Mouse (Mus musculus) kidney, postnatal 0 days (tissue): ENCODE results near the gene Olfr901. TPM values are rescaled to one million over a fixed set of nuclear protein-coding genes. Genes with fewer than 3 reads are reported as not detected.
"Not testable (repeated sequence)": the region's sequence is repeated elsewhere in the genome, so short reads cannot be mapped to it uniquely, and the experiment has no call there.

ENCODE experiments used
- ATAC-seq: fragments of 200-750 bp; cut with Nextera tagmentation; replicated peaks from 2 replicates; pipeline ENCODE4 v1.8.0; 2017; ENCODE audit warnings: low read depth, moderate number of reproducible peaks, moderate TSS enrichment, moderate library complexity; ENCODE audit not compliant: low FRiP score
- DNase-seq: peaks from one replicate; pipeline ENCODE4 v3.0.0-alpha.2; 2016; ENCODE audit warnings: low spot score
- H3K27ac ChIP-seq: fragments of 300-500 bp; sonication (generic); 2 replicates; pipeline ENCODE4 v1.5.1; 2014; ENCODE audit warnings: mild to moderate bottlenecking
- H3K27me3 ChIP-seq: fragments of 300-500 bp; sonication (generic); 2 replicates; pipeline ENCODE4 v1.6.1; 2014; ENCODE audit warnings: low read length, mixed read lengths; ENCODE audit not compliant: insufficient read depth
- H3K36me3 ChIP-seq: fragments of 300-500 bp; sonication (generic); 2 replicates; pipeline ENCODE4 v1.6.1; 2014; ENCODE audit warnings: low read length, mixed read lengths; ENCODE audit not compliant: insufficient read depth
- H3K4me1 ChIP-seq: fragments of 300-500 bp; sonication (generic); replicated peaks from 2 replicates; pipeline ENCODE4 v1.6.1; 2014; ENCODE audit warnings: antibody characterized with exemption, low read length, mixed read lengths; ENCODE audit not compliant: insufficient read depth
- H3K4me2 ChIP-seq: fragments of 300-500 bp; sonication (generic); 2 replicates; pipeline ENCODE4 v1.6.1; 2014; ENCODE audit warnings: mild to moderate bottlenecking, low read length, moderate library complexity, mixed read lengths
- H3K4me3 ChIP-seq: fragments of 300-500 bp; sonication (generic); replicated peaks from 2 replicates; pipeline ENCODE4 v1.5.1; 2014; ENCODE audit warnings: low read depth, low read length
- H3K9ac ChIP-seq: fragments of 300-500 bp; sonication (generic); 2 replicates; pipeline ENCODE4 v1.6.1; 2014; ENCODE audit warnings: low read depth, low read length
- H3K9me3 ChIP-seq: fragments of 300-500 bp; sonication (generic); replicated peaks from 2 replicates; pipeline ENCODE4 v1.6.1; 2016; ENCODE audit warnings: low read length, inconsistent platforms, mixed read lengths
- CTCF ChIP-seq: IDR thresholded peaks from 2 replicates; pipeline ENCODE4 v1.5.1; 2016; ENCODE audit warnings: antibody characterized with exemption, low read depth, mild to moderate bottlenecking, moderate library complexity
- WGBS: fragments of 180-500 bp; shearing (Covaris S2); extraction: QIAGEN DNeasy Blood & Tissue Kit; methylation state at CpG from one replicate; pipeline ENCODE4 v1.1.7; 2014; 5-methylcytosine and 5-hydroxymethylcytosine counted together
- polyA plus RNA-seq: library from polyadenylated mRNA; unstranded; fragments of >200 nt; fragmentation: Nextera tagmentation; extraction: Ambion mirVana; gene quantifications from 2 replicates; pipeline ENCODE4 v1.2.1, GENCODE M21; 2015

Gene Olfr901
- polyA plus RNA-seq, result not detected in 2 replicates

DNA sequence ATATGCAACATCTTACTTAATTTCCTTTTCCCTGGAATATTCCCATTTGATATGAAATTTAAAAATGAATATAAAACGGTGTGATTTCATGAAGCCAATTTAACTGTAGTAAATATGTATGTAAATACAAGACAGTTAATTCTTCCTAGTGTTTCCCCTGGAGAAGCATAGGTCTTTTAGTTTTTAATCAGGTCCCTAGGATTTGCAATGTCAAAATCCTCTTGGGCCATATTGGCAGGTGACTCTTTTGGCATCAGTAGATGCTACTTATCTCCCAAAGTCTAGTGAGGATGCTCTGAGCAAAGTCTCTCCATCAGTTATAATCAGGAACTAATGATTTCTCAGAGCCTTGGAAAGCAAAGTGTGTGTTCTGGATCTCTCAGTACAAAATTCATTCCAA, at the start of gene Olfr901:
TSS of gene Olfr901 (plus strand) at position 301 of the 400 bp plus-strand sequence.
- H3K4me3 ChIP-seq, result no peak within 1 kb of the TSS
- ATAC-seq (no peak), DNase-seq (no peak)
- H3K36me3 ChIP-seq, result no peaks in the 10 kb centered on the region
- no peak within 1 kb of the TSS for H3K27ac ChIP-seq
- no peaks in the 10 kb centered on the region for H3K9me3 ChIP-seq
- H3K4me1 ChIP-seq, result no peaks in the 10 kb centered on the region
- 84% methylated on average over 1 of the region's 1 CpGs for WGBS
- H3K27me3 ChIP-seq, result no peaks in the 10 kb centered on the region
- no peak within 1 kb of the TSS for H3K9ac ChIP-seq
- H3K4me2 ChIP-seq, result no peak within 1 kb of the TSS
- no peak for TF ChIP-seq CTCF

DNA sequence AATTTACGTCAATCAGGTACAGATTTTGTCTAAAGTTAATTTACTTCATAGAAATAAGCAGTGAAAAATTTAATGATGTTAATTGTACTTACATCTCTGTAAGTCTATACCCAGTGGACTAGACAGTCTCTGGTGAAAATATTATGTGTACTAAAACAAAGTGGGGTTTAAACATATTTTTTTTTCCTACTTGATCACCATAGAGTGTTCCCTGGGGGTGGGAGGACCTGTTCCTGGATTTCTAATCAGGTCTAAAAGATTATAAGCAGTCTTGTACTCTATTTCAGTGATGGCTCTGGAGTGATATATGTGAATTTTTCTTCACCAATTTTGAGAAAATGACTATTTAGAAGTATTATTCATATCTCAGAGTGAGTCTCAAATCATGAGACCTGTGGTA, 27.9 kb upstream of the Olfr901 start, which contains the start of gene Olfr147:
TSS of gene Olfr147 (plus strand) at position 301 of the 400 bp plus-strand sequence.
- WGBS, result 69% methylated on average over 1 of the region's 1 CpGs
- DNase-seq (no peak), ATAC-seq (no peak)
- H3K4me1 ChIP-seq, result no peaks in the 10 kb centered on the region
- no peak for TF ChIP-seq CTCF
- no peaks in the 10 kb centered on the region for H3K27me3 ChIP-seq
- no peak within 1 kb of the TSS for H3K9ac ChIP-seq
- no peaks in the 10 kb centered on the region for H3K9me3 ChIP-seq
- H3K27ac ChIP-seq, result no peak within 1 kb of the TSS
- no peak within 1 kb of the TSS for H3K4me2 ChIP-seq
- H3K36me3 ChIP-seq, result no peaks in the 10 kb centered on the region
- H3K4me3 ChIP-seq, result no peak within 1 kb of the TSS

- not testable (repeated sequence) for H3K27ac ChIP-seq, H3K9me3 ChIP-seq, ATAC-seq, H3K4me2 ChIP-seq, H3K36me3 ChIP-seq, H3K4me1 ChIP-seq, DNase-seq, H3K4me3 ChIP-seq, H3K27me3 ChIP-seq, H3K9ac ChIP-seq
- 91% methylated on average over 3 of the region's 3 CpGs for WGBS
Measured at GRCm38 (mm10) chr9:38407502-38407901, 21.8 kb upstream of the Olfr901 start.

- H3K4me1 ChIP-seq, ATAC-seq, H3K36me3 ChIP-seq, H3K4me2 ChIP-seq, H3K9me3 ChIP-seq, H3K4me3 ChIP-seq, H3K9ac ChIP-seq, H3K27me3 ChIP-seq, H3K27ac ChIP-seq: not testable (repeated sequence)
- WGBS, result 85% methylated on average over 14 of the region's 14 CpGs
- peak; percentile 54 for DNase-seq
Measured at GRCm38 (mm10) chr9:38413502-38413901, 15.8 kb upstream of the Olfr901 start.

GRCm38 (mm10) chr9:38423801-38424200, 5.5 kb upstream of the Olfr901 start:
- ATAC-seq (no peak), DNase-seq (no peak)
- H3K4me2 ChIP-seq, result no peak overlapping the region
- H3K27me3 ChIP-seq, result no peaks in the 10 kb centered on the region
- H3K9me3 ChIP-seq, result no peaks in the 10 kb centered on the region
- no peaks in the 10 kb centered on the region for H3K36me3 ChIP-seq
- no peak for TF ChIP-seq CTCF
- H3K27ac ChIP-seq, result no peak overlapping the region
- no peak overlapping the region for H3K4me3 ChIP-seq
- H3K4me1 ChIP-seq, result no peaks in the 10 kb centered on the region
- no peak overlapping the region for H3K9ac ChIP-seq

DNA sequence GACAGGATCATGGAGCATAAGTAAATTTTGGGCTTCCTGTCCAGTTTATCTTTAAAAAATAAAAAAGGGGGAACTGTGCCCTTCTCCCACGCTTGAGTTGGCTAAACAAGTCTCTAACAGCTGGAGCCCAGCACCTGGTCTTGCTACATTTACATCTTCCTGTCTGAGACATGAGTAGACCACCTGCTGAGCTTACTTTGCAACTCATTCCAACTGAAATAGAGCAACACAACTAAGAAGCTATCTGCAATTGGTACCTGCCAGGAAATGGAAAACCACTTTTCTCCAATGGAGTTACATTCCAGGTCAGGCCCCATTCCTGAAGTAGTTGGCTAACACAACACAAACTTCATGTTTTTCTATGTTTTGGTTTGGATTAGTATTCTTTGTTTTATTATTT, 2.2 kb upstream of the Olfr901 start:
- Histone ChIP-seq H3K4me1 (no peaks in the 10 kb centered on the region), H3K4me3 (no peak overlapping the region), H3K9ac (no peak overlapping the region), H3K36me3 (no peaks in the 10 kb centered on the region), H3K9me3 (no peaks in the 10 kb centered on the region), H3K4me2 (no peak overlapping the region), H3K27ac (no peak overlapping the region), H3K27me3 (no peaks in the 10 kb centered on the region)
- ATAC-seq, result no peak
- 29% methylated on average over 1 of the region's 1 CpGs for WGBS
- TF ChIP-seq CTCF, result no peak
- no peak for DNase-seq

DNA sequence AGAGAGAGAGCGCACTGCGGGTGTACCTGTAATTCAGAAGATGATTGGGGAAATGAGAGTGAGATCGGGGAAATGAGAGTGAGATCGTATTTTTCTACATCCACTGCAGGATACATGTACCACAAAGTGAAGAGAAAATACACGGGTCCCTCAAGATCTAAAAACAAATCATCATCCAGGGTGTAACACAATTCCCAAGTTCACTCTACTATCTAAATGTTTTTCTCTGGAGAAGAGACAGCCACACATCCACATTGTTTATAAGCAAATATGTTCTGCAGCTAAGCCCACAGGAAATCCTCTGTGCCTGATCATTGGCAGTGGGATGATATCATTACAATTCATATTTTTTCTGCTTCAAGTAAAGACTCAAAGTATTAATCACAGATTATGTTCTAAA, 18.1 kb downstream of the Olfr901 start, which contains the start of gene Olfr902:
TSS of gene Olfr902 (plus strand) at position 301 of the 400 bp plus-strand sequence.
- 79% methylated on average over 5 of the region's 5 CpGs for WGBS
- ATAC-seq, result no peak
- no peak within 1 kb of the TSS for H3K4me3 ChIP-seq
- no peak for TF ChIP-seq CTCF
- no peaks in the 10 kb centered on the region for H3K4me1 ChIP-seq
- no peak within 1 kb of the TSS for H3K27ac ChIP-seq
- no peaks in the 10 kb centered on the region for H3K27me3 ChIP-seq
- no peaks in the 10 kb centered on the region for H3K9me3 ChIP-seq
- no peak within 1 kb of the TSS for H3K4me2 ChIP-seq
- no peaks in the 10 kb centered on the region for H3K36me3 ChIP-seq
- no peak for DNase-seq
- H3K9ac ChIP-seq, result no peak within 1 kb of the TSS
